Mouse (Mus musculus) liver, postnatal 0 days (tissue): ENCODE results near the gene Zfp292.

Experiments
- CTCF ChIP-seq: sonication (generic); IDR thresholded peaks from 2 replicates; pipeline ENCODE4 v1.5.1; 2016; ENCODE audit warnings: antibody characterized with exemption, low read depth
- EP300 ChIP-seq: IDR thresholded peaks from 2 replicates; pipeline ENCODE4 v1.6.1; 2016; ENCODE audit warnings: antibody characterized with exemption, low read depth, mild to moderate bottlenecking

DNA sequence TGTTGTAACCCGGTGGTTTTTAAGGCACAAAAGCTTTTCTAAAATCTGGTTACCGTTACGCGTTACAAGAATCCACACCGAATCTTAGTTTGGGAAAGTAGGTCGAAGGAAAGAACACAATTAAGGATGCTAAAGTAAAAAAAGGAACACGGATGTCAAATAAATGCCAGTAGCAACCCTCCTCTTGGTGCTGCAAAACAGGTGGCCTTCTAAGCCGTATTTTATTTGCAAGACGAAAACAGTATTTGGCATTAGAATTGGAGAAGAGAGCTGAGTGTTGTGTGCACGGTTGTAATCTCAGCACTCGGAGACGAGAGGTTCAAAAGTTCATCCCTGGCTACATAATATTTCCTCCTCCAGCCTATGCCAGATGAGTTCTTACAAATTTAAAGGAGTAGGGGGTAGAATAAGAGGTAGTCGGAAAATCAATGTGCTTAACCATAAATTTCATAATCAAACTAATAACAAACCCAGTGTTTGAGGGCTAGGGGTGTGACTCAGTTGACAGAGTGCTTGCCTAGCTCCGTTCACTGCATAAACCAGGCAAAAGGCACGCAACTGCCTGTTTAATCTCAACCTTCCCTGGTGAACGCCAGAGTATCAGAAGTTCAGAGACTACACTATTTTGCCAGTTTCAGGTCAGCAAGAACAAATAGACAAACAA lies 738 bp upstream of the Zfp292 start:
- TF ChIP-seq CTCF (no peak), EP300 (no peak)
